Mouse (Mus musculus) granulocyte monocyte progenitor cell, adult 5-6 weeks (primary cell): Measurements from ENCODE around the gene Gm10778. TPM values are rescaled to one million over a fixed set of nuclear protein-coding genes. Genes with fewer than 3 reads are reported as not detected.

ENCODE experiments used
- ATAC-seq: replicated peaks from 2 replicates; pipeline ENCODE4 v1.8.0; 2016; ENCODE audit warnings: mild to moderate bottlenecking, moderate TSS enrichment, inconsistent platforms; ENCODE audit not compliant: poor library complexity, severe bottlenecking
- total RNA-seq, 2 experiments: library from RNA; stranded (forward) in 1 of 2; stranded (reverse) in 1 of 2; fragments of 200-712, 200-1000 nt in 1 of 2; fragments of >200 nt in 1 of 2; fragmentation: Nextera tagmentation in 1 of 2; gene quantifications; 2 replicates each; pipeline ENCODE4 v1.2.3; 2014 to 2017

The Gm10778 gene
- 3.1 and 9.4 TPM in 2 replicates for total RNA-seq (2014; fragmentation: Nextera tagmentation)
- 4.2 and 6.1 TPM in 2 replicates for total RNA-seq (2017)

GRCm38 (mm10) chr10:81648803-81649775 lies at the start of gene Gm10778:
Gm10778 (plus strand) TSS chr10:81649059.
- peak; percentile 98 for ATAC-seq

GRCm38 (mm10) chr10:81599630-81600029 lies 49.2 kb upstream of the Gm10778 start:
- ATAC-seq: no peak

DNA sequence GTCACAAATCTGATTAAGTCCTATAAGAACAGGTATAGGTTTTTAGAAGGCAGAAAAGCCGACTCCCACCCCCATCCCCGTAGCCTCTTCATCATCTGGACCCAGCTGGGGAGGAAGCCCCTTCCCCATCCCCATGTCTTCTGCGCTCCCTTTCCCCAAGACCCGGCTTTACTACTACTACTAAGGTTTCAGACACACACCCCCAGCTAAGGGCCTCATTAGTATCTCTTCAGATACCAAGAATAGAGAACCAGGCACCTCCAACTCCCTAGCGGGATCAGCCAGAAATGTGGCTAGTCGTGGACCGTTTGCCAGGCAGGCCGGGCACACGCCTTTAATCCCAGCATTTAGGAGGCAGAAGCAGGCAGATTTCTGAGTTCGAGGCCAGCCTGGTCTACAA lies 48.8 kb upstream of the Gm10778 start:
- no peak for ATAC-seq

DNA sequence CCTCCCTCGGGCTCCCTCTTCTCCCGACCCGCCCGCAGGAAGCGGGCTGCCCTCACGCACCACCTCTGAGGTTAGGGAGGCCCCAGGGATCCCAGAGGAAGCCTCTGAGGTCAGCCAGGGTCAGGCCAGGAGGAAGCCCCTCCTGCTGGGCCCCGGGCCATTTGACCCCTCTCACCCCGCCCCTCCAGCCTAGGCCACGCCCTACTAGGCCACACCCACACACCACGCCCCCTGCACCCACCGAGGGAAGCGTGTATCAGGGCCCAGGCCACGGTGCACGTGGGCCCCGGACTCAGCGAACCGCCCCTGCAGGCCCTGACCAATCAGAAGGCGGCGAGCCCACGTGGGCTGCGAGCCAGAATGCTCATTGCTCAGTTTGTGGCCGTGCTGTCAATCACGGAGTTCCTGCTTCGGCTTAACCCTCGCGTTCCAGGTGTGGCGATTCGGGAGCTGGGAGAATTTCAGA lies 48.1 kb upstream of the Gm10778 start, which contains the start of gene Tle6:
Tle6 (minus strand) TSS at position 336 of the 466 bp plus-strand sequence.
- ATAC-seq: peak; percentile 72

- ATAC-seq: no peak
Measured at GRCm38 (mm10) chr10:81601396-81601905, 47.4 kb upstream of the Gm10778 start.

DNA sequence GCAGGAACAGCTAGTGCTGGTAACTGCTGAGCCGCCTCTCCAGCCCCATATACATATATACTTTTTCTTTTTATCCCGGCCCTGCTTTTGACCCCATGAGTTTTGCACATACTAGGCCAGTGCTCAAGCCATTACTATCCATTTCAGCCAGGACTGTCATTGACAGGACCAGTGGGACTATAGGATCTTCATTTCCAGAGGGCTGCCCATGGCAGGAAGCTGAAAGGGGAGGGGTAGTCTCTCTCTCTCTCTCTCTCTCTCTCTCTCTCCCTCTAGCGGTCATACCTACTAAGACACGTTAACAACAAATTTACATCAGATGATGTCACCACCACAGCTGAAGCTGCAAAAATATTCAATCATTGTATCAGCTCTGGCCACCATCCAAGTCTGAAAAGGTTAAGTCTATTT lies 46.1 kb upstream of the Gm10778 start:
- peak; percentile 26 for ATAC-seq

DNA sequence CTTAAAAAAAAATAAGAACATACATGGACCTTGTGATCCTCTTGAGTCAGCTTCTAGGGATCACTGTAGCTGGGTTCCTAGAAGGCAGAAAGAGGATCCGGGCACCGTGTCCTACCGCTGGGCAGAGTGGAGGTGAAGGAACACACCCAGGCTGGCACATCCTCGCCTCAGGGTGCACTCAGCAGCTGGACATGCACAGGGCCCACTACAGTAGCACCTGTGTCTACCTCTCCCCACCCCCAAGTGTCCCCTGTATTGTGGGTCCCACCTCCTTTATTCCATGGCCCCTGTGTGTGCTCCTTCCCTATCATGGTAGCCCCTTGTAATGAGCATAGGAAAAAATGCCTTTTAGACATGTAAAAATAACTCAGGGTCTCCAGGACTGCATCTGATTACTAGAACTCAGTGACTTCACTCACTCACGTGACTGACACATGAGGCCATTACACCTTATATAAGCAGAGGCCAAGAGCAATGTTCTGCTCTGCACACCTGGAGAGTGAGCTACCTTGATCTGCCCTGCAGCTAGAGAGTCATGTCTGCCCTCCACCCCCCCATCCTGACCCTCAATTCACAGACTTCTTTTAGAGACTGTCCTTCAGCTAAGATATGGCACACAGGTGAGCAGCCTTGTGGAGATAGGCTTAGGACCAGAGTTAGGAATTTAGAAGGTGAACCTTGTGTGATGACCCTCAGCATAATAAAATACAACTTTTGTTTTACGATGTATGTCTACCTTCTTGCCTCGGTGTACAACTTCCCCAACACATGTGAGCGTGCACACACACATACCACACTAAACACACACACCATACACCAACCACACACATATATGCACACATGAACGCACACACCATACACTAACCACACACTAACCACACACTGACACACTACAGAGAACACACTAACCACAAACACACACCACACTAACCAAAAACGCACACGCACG lies 44.6 kb upstream of the Gm10778 start:
- ATAC-seq: no peak

- ATAC-seq: peak; percentile 31
Measured at GRCm38 (mm10) chr10:81604968-81605665, 43.7 kb upstream of the Gm10778 start.

DNA sequence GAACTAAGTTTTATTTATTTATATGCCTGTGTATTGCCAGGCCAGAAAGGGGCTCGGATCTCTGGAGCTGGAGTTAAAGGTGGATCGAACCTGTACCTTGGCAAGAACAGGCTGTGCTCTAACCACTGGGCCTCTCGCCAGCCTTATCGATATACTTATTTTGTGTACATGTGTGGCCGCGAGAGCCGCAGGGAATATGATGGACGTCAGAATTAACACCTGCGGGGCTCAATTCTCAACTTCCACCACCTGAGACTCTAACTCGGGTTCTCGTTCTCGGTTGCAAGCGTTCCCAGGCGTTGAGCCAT lies 43.2 kb upstream of the Gm10778 start:
- ATAC-seq: no peak

- peak; percentile 73 for ATAC-seq
Measured at GRCm38 (mm10) chr10:81605974-81606751, 42.7 kb upstream of the Gm10778 start, which contains the start of gene BC025920. BC025920 (plus strand) TSS chr10:81606270.

DNA sequence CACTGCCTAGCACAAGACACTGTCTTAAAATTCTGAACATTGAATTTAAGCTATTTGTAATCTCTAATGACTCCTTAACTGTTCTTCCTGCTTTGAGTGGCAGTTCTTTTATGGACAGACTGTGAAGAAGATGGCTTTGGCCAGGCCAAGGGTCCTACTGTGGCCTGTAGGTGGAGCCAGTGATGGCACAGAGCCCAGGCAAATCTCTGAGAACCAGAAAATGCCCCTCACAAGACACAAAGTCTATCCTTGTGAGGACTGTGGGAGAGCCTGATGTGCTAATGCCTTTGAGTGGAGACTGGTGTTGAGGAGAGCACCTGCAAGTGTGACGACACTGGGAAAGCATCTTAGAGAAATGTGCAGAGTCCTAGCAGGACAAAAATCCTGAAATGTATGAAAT lies 40.6 kb upstream of the Gm10778 start:
- ATAC-seq: no peak

DNA sequence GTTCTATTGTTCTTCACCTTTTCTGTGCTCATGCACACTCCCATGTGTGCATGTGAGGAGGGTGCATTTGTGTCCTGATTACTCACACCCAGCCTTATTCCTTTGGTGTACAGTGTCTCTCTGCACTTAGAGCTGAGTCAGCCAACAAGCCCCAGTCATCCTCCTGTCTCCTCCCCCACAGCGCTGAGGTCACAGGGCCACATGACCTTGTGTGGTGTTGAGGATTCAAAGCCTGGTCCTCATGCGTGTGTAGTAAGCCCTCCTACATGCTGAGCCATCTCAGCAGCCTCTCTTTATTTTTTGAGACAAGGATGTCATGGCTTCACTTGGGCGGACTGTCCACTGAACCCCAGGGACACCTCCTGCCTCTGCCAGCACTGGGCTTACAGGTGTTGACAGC lies 36.1 kb upstream of the Gm10778 start:
- no peak for ATAC-seq

- ATAC-seq: no peak
Measured at GRCm38 (mm10) chr10:81615486-81615885, 33.4 kb upstream of the Gm10778 start.

GRCm38 (mm10) chr10:81619976-81620375 lies 28.9 kb upstream of the Gm10778 start:
- ATAC-seq: no peak

GRCm38 (mm10) chr10:81620786-81621185 lies 28.1 kb upstream of the Gm10778 start:
- ATAC-seq: no peak

- no peak for ATAC-seq
Measured at GRCm38 (mm10) chr10:81623441-81623840, 25.4 kb upstream of the Gm10778 start.

DNA sequence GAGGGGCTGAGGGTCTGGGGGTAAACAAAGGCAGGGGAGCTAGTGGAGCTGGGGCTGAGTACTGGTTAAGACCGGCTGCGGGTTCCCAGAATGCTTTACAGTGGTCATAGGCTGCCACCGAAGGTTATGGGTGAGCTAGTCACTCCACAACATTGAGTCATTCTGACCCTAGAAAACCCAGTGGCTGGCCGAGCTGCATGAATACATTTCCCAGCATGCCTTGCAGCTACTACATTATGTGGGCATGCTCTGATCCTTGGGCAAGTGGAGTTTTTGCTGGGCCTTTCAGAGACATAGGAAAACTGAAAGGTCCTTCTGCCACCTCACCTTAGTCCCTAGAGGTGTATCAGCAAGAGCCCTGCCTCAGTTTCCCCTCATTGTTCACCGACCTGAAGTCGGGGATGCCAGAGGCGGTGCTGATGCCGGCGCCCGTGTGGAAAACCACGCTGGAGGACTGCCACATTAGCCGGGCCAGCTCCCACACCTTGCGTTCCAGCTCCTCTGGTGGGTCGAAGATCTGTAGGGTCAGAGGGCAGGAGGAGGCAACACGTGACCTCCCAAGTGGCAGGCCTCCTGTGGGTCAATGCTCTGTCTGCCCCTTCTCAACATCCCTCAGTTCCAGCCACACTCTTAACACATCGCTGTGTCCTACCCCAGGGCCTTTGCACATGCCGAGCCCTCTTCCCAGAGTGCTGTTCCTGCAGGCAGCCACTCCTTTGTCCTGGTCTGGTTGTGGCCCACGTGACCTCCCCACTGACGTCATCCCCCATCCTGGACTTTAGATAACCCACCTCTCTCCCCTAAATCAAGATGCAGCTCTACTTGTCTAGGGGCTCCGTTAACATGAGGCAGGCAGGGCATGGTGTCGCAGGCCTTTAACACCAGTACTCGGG lies 22.5 kb upstream of the Gm10778 start:
- 0 out of 2 replicates have a peak, but pooled peaks have one; percentile 2 for ATAC-seq
